Mouse (Mus musculus): ENCODE data around the gene Polq.
"Not testable (repeated sequence)": the region's sequence is repeated elsewhere in the genome, so short reads cannot be mapped to it uniquely, and the experiment has no call there.

Polq gene

GRCm38 (mm10) chr16:37109285-37109684, 97.7 kb downstream of the Polq start:
- peak; percentile 39 for DNase-seq

GRCm38 (mm10) chr16:37125190-37125589, 113.6 kb downstream of the Polq start:
- not testable (repeated sequence) for DNase-seq

Data from right cerebral cortex, adult 18-20 months (tissue).